Mouse (Mus musculus) CD4-positive helper T cell, adult 2 months (primary cell): Measurements from ENCODE around the gene Slc22a29.
"Not testable (repeated sequence)": the region's sequence is repeated elsewhere in the genome, so short reads cannot be mapped to it uniquely, and the experiment has no call there.

Source experiments
- DNase-seq: peaks from one replicate; pipeline ENCODE4 v3.0.0-alpha.2; 2012; ENCODE audit warnings: low read depth, missing footprints, low spot score

The Slc22a29 gene

GRCm38 (mm10) chr19:8218800-8219199 is at the start of gene Slc22a29:
Gene Slc22a29 (minus strand): TSS chr19:8218900.
- no peak for DNase-seq

DNA sequence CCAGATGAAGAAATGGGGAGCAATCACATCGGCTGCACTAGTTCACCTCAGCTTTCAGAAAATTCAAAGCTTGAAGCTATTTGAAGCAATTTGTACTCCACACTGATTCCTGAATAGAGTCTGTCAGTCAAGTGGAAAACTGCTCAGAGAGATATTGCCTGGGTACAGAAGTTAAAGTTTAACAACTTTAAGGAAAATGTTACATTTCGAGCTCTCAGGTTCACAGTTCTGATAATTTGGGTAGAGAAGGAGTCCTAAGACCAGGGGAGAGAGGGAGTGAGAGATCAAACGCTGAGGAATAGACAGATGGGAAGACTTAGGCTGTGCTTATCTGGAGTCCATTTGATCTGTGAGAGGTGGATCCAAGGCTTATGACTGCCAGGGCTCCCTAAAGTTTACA is 46.6 kb upstream of the Slc22a29 start:
- no peak for DNase-seq

DNA sequence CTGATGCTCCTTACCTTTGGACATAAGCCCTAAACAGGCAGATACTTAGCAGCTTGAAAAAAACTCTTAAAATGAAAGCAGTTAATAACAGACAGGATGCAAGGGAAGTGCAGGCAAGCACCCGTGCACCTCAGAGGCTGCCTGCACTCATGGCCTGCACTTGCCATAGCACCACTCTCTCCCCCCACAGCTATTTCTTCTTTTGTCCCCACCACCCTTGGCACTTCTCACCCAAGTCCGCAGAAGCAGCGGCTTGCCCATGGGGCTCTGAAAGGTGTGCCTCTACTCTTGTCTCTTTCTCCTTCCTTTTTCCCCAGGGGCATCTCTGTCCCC is 34.0 kb upstream of the Slc22a29 start:
- no peak for DNase-seq

- DNase-seq = peak; percentile 63
These were observed 33.4 kb upstream of the Slc22a29 start for GRCm38 (mm10) chr19:8251896-8252704.

DNA sequence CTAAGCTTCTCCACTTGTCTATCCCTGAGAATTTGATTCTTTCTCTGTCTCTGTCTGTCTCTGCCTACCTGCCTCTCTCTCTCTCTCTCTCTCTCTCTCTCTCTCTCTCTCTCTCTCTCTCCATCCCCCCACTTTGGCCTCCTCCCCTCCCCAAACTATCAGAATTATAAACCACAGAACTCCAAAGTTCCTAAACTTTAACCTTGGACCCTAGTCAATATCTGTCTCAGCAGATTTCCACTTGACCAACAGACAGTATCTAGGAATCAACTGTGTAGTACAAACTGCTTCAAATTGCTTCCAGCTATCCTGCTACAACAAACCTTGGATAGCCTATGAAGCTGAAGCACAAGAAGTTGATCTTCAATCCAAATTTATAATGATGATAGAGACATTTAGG is 10.2 kb upstream of the Slc22a29 start:
- DNase-seq = no peak

GRCm38 (mm10) chr19:8148787-8149523 is 69.7 kb downstream of the Slc22a29 start:
- DNase-seq = no peak

DNA sequence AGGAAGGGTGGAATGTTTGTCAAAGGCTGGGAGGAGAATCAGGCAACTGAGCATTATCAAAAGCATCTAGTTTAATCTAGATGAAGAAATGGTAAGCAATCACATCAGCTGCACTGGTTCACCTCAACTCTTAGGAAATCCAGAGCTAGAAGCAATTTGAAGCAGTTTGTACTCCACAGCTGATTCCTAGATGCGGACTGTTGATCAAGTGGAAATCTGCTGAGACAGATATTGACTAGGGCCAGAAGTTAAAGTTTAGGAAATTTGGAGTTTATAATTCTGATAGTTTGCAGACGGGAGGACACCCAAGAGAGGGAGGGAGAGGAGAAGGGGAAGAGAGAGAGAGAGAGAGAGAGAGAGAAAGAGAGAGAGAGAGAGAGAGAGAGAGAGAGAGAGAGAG is 76.0 kb downstream of the Slc22a29 start:
- DNase-seq = not testable (repeated sequence)

DNA sequence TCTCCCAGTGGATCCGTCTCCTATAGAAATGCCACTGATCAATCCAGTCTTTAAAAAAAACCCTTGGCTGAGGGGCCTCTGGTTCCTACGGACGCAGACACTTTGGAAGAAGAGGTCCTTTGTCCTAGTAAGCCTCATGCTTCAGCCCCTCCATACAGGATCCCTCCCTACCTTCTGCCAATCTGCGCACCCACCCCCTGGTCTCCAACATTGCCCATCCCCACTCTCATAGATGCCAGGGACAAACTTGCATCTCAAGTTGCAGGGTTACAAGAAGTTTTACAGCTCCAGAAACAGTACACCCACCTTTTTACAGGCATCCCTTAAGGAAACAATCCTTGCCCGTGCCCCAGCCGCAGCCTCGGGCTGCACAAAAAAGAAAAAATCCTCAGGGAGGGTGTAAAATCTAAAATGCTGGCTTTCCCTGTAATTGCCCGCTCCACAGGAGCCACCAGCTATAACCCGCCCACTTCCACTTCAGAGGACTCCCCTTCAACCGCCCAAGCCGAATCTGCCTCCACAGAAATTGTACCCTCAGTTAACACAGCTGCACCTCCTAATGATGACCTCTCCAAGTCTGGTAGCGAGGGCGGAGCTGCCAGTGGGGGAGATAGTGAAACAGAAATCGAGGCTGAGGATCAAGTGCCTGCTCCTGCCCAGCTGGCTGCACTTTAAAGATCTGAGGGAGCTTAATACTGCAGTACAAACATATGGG is 84.4 kb downstream of the Slc22a29 start:
- not testable (repeated sequence) for DNase-seq

GRCm38 (mm10) chr19:8131881-8132280 is 86.8 kb downstream of the Slc22a29 start, which contains the start of gene Slc22a28:
Gene Slc22a28 (minus strand): TSS chr19:8131982.
- not testable (repeated sequence) for DNase-seq
